ENCODE assay signal across 8 mouse cellular contexts in the genomic region with DNA sequence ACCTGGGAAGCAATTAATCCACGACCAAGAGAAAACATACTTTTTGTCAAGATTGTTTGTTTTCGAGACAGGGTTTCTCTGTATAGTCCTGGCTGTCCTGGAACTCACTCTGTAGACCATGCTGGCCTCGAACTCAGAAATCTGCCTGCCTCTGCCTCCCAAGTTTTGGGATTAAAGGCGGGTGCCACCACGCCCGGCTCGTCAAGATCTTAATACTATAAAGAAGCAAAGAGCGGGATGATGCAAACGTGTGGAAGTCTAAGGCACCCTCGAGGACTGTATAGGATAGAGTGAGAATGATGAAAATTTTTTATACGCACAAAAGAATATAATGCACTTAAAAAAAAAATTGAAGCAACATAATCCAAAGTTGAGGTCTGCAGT. TPM values are rescaled to one million over a fixed set of nuclear protein-coding genes. Genes with fewer than 3 reads are reported as not detected.
DNase-seq lines count a peak whose midpoint lies in the region; ATAC-seq and TF ChIP-seq lines count a peak whose summit lies in the region.
"Not testable (repeated sequence)": the region's sequence is repeated elsewhere in the genome, so short reads cannot be mapped to it uniquely, and the experiment has no call there.

No protein-coding gene starts in this region.

- H3K36me3 ChIP-seq in forebrain, embryonic 11.5 days (ENCODE audit: control insufficient read depth, insufficient read depth, low read length); intestine, embryonic 14.5 days (ENCODE audit: control insufficient read depth, insufficient read depth, low read length); limb, embryonic 12.5 days; lung, embryonic 16.5 days (ENCODE audit: control insufficient read depth, insufficient read depth, low read length); testis, adult 2 months (ENCODE audit: control insufficient read depth, insufficient read depth, low read length): not testable (repeated sequence)
- peaks cover 12% of the 10 kb centered on the region for H3K36me3 ChIP-seq in heart, embryonic 13.5 days

- not testable (repeated sequence) for H3K27me3 ChIP-seq in forebrain, embryonic 11.5 days (ENCODE audit: control insufficient read depth, insufficient read depth, low read length); heart, embryonic 13.5 days (replicated peaks); intestine, embryonic 14.5 days (replicated peaks; ENCODE audit: control insufficient read depth, insufficient read depth, low read length); limb, embryonic 12.5 days; lung, embryonic 16.5 days (ENCODE audit: control insufficient read depth, insufficient read depth, low read depth, low read length); testis, adult 2 months (ENCODE audit: control insufficient read depth, insufficient read depth, low read length)

- DNase-seq in forebrain, embryonic 11.5 days (ENCODE audit: low spot score); intestine, embryonic 14.5 days (ENCODE audit: low spot score): not testable (repeated sequence)
- DNase-seq in naive thymus-derived CD4-positive, alpha-beta T cell, adult 2 months (ENCODE audit: low read depth), result peak; percentile 23

- not testable (repeated sequence) for H3K9me3 ChIP-seq in forebrain, embryonic 11.5 days (ENCODE audit: control insufficient read depth, low read length); heart, embryonic 13.5 days; intestine, embryonic 14.5 days (ENCODE audit: control insufficient read depth, low read length); limb, embryonic 12.5 days; lung, embryonic 16.5 days (ENCODE audit: control insufficient read depth, low read length)

- H3K4me2 ChIP-seq in forebrain, embryonic 11.5 days (ENCODE audit: low read depth, low read length, severe bottlenecking), result peak overlapping the region; percentile 81; the same call in 1 of the 2 replicates
- H3K4me2 ChIP-seq in heart, embryonic 13.5 days, result peak overlapping the region; percentile 93
- H3K4me2 ChIP-seq in intestine, embryonic 14.5 days (ENCODE audit: low read length), result peak overlapping the region; percentile 77
- peak overlapping the region; percentile 91 for H3K4me2 ChIP-seq in limb, embryonic 12.5 days
- H3K4me2 ChIP-seq in lung, embryonic 16.5 days (ENCODE audit: low read depth, low read length), result peak overlapping the region; percentile 97

- 74% methylated on average over 11 of the region's 11 CpGs for WGBS in forebrain, embryonic 11.5 days
- WGBS in heart, embryonic 13.5 days, result 71% methylated on average over 11 of the region's 11 CpGs
- WGBS in intestine, embryonic 14.5 days, result 78% methylated on average over 11 of the region's 11 CpGs
- WGBS in limb, embryonic 12.5 days, result 75% methylated on average over 11 of the region's 11 CpGs
- 72% methylated on average over 11 of the region's 11 CpGs for WGBS in lung, embryonic 16.5 days

- not testable (repeated sequence) for TF ChIP-seq CTCF in bone marrow macrophage, adult 2 months (IDR thresholded peaks at IDR 0.05; ENCODE audit: low read depth, low read length); testis, adult 2 months (IDR thresholded peaks at IDR 0.05; ENCODE audit: control insufficient read depth, insufficient read depth, insufficient replicate concordance, low read depth, low read length)

- H3K4me3 ChIP-seq in bone marrow macrophage, adult 2 months (ENCODE audit: insufficient read depth, low read length), result 0 out of 2 replicates have a peak overlapping the region, but pooled peaks have one; percentile 21
- H3K4me3 ChIP-seq in forebrain, embryonic 11.5 days (ENCODE audit: low read depth, low read length), result not testable (repeated sequence)
- H3K4me3 ChIP-seq in heart, embryonic 13.5 days, result peak overlapping the region; percentile 76
- H3K4me3 ChIP-seq in intestine, embryonic 14.5 days (ENCODE audit: low read depth, low read length), result peak overlapping the region; percentile 89; the same call in 1 of the 2 replicates
- H3K4me3 ChIP-seq in limb, embryonic 12.5 days (replicated peaks), result peak overlapping the region; percentile 97
- peak overlapping the region; percentile 100 for H3K4me3 ChIP-seq in lung, embryonic 16.5 days (ENCODE audit: low read length)
- peak overlapping the region; percentile 93 for H3K4me3 ChIP-seq in testis, adult 2 months (ENCODE audit: control insufficient read depth, low read depth, low read length)

- peaks cover 27% of the 10 kb centered on the region for H3K4me1 ChIP-seq in bone marrow macrophage, adult 2 months (ENCODE audit: control insufficient read depth, insufficient read depth, low read length)
- not testable (repeated sequence) for H3K4me1 ChIP-seq in forebrain, embryonic 11.5 days (replicated peaks; ENCODE audit: control insufficient read depth, insufficient read depth, low read length); testis, adult 2 months (ENCODE audit: control insufficient read depth, insufficient read depth, low read length)
- peaks cover 33% of the 10 kb centered on the region for H3K4me1 ChIP-seq in heart, embryonic 13.5 days
- H3K4me1 ChIP-seq in intestine, embryonic 14.5 days (replicated peaks; ENCODE audit: control insufficient read depth, insufficient read depth, low read length), result peaks cover 26% of the 10 kb centered on the region
- peaks cover 42% of the 10 kb centered on the region for H3K4me1 ChIP-seq in limb, embryonic 12.5 days (replicated peaks)
- H3K4me1 ChIP-seq in lung, embryonic 16.5 days (replicated peaks; ENCODE audit: control insufficient read depth, insufficient read depth, low read length), result peaks cover 26% of the 10 kb centered on the region

- H3K9ac ChIP-seq in forebrain, embryonic 11.5 days (ENCODE audit: low read length); heart, embryonic 13.5 days; intestine, embryonic 14.5 days (ENCODE audit: low read length); limb, embryonic 12.5 days (replicated peaks): not testable (repeated sequence)
- H3K9ac ChIP-seq in lung, embryonic 16.5 days (ENCODE audit: low read length), result peak overlapping the region; percentile 20; the same call in 1 of the 2 replicates

- TF ChIP-seq POLR2A in bone marrow macrophage, adult 2 months (IDR thresholded peaks at IDR 0.05; ENCODE audit: borderline replicate concordance, low read depth, low read length); testis, adult 2 months (IDR thresholded peaks at IDR 0.05; ENCODE audit: control insufficient read depth, low read depth, low read length): not testable (repeated sequence)

- H3K27ac ChIP-seq in bone marrow macrophage, adult 2 months (ENCODE audit: insufficient read depth, low read depth, low read length), result peak overlapping the region; percentile 35; the same call in 1 of the 2 replicates
- not testable (repeated sequence) for H3K27ac ChIP-seq in forebrain, embryonic 11.5 days (ENCODE audit: low read depth, low read length)
- H3K27ac ChIP-seq in heart, embryonic 13.5 days (replicated peaks), result peak overlapping the region; percentile 33; the same call in 1 of the 2 replicates
- 0 out of 2 replicates have a peak overlapping the region, but pooled peaks have one; percentile 69 for H3K27ac ChIP-seq in intestine, embryonic 14.5 days (ENCODE audit: low read depth)
- peak overlapping the region; percentile 90 for H3K27ac ChIP-seq in limb, embryonic 12.5 days
- peak overlapping the region; percentile 75; the same call in 1 of the 2 replicates for H3K27ac ChIP-seq in lung, embryonic 16.5 days (ENCODE audit: low read length)
- peak overlapping the region; percentile 90 for H3K27ac ChIP-seq in testis, adult 2 months (ENCODE audit: control insufficient read depth, insufficient read depth, low read depth, low read length)

- ATAC-seq in forebrain, embryonic 11.5 days (replicated peaks; ENCODE audit: low FRiP score), result peak; percentile 11; the same call in 1 of the 2 replicates
- ATAC-seq in heart, embryonic 13.5 days (ENCODE audit: extremely low read depth, insufficient number of reproducible peaks, low FRiP score, low TSS enrichment); lung, embryonic 16.5 days (ENCODE audit: low read depth): not testable (repeated sequence)
- ATAC-seq in intestine, embryonic 14.5 days (replicated peaks; ENCODE audit: low FRiP score, low TSS enrichment, low read depth), result peak; percentile 3; the same call in 1 of the 2 replicates
- ATAC-seq in limb, embryonic 12.5 days (ENCODE audit: insufficient number of reproducible peaks, insufficient read depth, low FRiP score, low TSS enrichment, low read depth), result peak; percentile 5; the same call in 1 of the 2 replicates

RNA-seq across cellular contexts. Expression of gene Tomm34, which starts 0.5 kb away (rescaled TPM):
- 60.6 and 63.8 TPM in 2 replicates for polyA plus RNA-seq in bone marrow macrophage, adult 2 months (2012; ENCODE audit: insufficient read depth, insufficient read length, missing spikeins)
- polyA plus RNA-seq in forebrain, embryonic 11.5 days (2014; fragmentation: Nextera tagmentation; extraction: Ambion mirVana), result 52.7 and 54.9 TPM in 2 replicates
- polyA plus RNA-seq in heart, embryonic 13.5 days (2015; fragmentation: Nextera tagmentation; extraction: Ambion mirVana), result 52.7 and 53.9 TPM in 2 replicates
- 65.9 and 69.4 TPM in 2 replicates for polyA plus RNA-seq in intestine, embryonic 14.5 days (2014; fragmentation: Nextera tagmentation; extraction: Ambion mirVana)
- polyA plus RNA-seq in limb, embryonic 12.5 days (2016; fragmentation: Nextera tagmentation; extraction: Ambion mirVana), result 53.6 and 53.7 TPM in 2 replicates
- polyA plus RNA-seq in lung, embryonic 16.5 days (2015; fragmentation: Nextera tagmentation; extraction: Ambion mirVana), result 51.3 and 54.2 TPM in 2 replicates
- polyA plus RNA-seq in testis, adult 2 months (2012; rRNA removed), result 44.1 and 48.8 TPM in 2 replicates

RNA-seq across cellular contexts. Expression of gene Stk4, which starts 1.3 kb away (rescaled TPM):
- 69.9 and 82.6 TPM in 2 replicates for polyA plus RNA-seq in bone marrow macrophage, adult 2 months (2012; ENCODE audit: insufficient read depth, insufficient read length, missing spikeins)
- polyA plus RNA-seq in forebrain, embryonic 11.5 days (2014; fragmentation: Nextera tagmentation; extraction: Ambion mirVana), result 39.9 and 40.1 TPM in 2 replicates
- 14.0 and 14.2 TPM in 2 replicates for polyA plus RNA-seq in heart, embryonic 13.5 days (2015; fragmentation: Nextera tagmentation; extraction: Ambion mirVana)
- 27.8 and 29.1 TPM in 2 replicates for polyA plus RNA-seq in intestine, embryonic 14.5 days (2014; fragmentation: Nextera tagmentation; extraction: Ambion mirVana)
- 28.2 and 29.6 TPM in 2 replicates for polyA plus RNA-seq in limb, embryonic 12.5 days (2016; fragmentation: Nextera tagmentation; extraction: Ambion mirVana)
- 22.3 and 31.5 TPM in 2 replicates for polyA plus RNA-seq in lung, embryonic 16.5 days (2015; fragmentation: Nextera tagmentation; extraction: Ambion mirVana)
- polyA plus RNA-seq in testis, adult 2 months (2012; rRNA removed), result 14.7 and 14.8 TPM in 2 replicates

RNA-seq across cellular contexts. Expression of gene Pabpc1l, which starts 46.2 kb away (rescaled TPM):
- 2.5 and 3.2 TPM in 2 replicates for polyA plus RNA-seq in bone marrow macrophage, adult 2 months (2012; ENCODE audit: insufficient read depth, insufficient read length, missing spikeins)
- polyA plus RNA-seq in forebrain, embryonic 11.5 days (2014; fragmentation: Nextera tagmentation; extraction: Ambion mirVana), result 1.4 and 1.5 TPM in 2 replicates
- 0.83 and 0.98 TPM in 2 replicates for polyA plus RNA-seq in heart, embryonic 13.5 days (2015; fragmentation: Nextera tagmentation; extraction: Ambion mirVana)
- polyA plus RNA-seq in intestine, embryonic 14.5 days (2014; fragmentation: Nextera tagmentation; extraction: Ambion mirVana), result 0.73 and 1.5 TPM in 2 replicates
- 3.1 and 3.7 TPM in 2 replicates for polyA plus RNA-seq in limb, embryonic 12.5 days (2016; fragmentation: Nextera tagmentation; extraction: Ambion mirVana)
- 0.74 and 0.77 TPM in 2 replicates for polyA plus RNA-seq in lung, embryonic 16.5 days (2015; fragmentation: Nextera tagmentation; extraction: Ambion mirVana)
- polyA plus RNA-seq in testis, adult 2 months (2012; rRNA removed), result 10.6 and 10.7 TPM in 2 replicates
